Mouse (Mus musculus) ovary, postnatal 36 days (tissue): ENCODE measurements at regions not wholly inside any gene's neighbourhood (a gene's known extent, or its start where the extent isn't known, plus 50 kb on each side); places are given as distances from the start of the nearest gene placed in this dataset.

ENCODE experiments used
- DNase-seq: peaks from one replicate; pipeline ENCODE4 v3.0.0; 2022; ENCODE audit warnings: low spot score, mixed read lengths

DNA sequence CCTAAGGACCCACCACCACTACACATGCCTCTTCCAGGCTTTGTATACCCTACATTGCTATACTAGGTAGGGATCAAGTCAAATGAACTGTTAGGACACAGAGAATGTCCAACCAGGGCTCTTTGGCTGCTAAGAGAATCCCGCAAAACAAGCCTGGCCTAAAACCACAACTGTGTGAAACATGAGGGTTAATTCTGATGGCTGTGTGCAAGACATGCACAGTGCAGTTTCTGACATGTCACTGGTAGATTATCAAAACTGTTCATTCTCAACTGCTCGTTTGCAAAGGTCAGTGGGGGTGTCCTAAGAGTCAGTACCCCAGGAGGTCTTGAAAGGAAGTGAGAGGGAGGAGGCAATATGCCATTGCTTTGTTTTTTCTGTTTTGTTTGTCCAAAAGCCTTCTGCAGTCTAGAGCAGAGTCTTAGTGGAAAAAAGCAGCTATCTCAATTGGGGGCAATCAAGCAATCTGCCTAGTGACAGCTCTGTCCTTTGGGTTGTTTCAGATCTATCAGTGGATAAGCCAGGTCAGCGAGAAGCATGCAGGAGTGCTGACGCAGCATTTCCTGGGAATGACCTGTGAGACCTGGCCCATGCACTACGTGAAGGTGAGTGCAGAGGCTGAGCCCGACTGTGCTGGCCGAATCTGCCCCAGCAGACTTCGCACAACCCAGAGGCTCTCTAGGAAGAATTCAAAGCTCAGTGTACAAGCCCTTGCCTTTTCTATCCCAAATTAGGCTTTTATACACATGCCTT lies 151.3 kb upstream of the 4933402D24Rik start:
- no peak for DNase-seq

DNA sequence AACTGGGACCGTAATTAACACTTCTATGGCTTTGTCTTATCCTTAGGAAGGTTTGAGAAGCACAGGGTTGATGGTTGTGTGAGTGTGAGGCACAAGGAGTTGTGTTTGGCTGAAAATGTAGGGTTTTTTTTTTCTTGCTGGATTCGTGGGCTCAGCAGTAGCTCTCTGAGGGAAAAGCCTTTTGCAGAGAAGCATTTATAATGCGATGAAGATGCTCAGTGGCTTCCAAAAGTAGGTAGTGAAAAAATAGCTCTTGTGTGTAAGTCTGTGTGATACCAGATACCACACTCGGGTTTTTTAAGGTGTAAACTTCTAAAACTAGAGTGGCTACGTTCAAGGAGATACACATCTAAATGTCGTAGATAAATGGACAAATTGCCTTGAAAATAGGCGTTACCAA lies 149.1 kb upstream of the 4933402D24Rik start:
- no peak for DNase-seq

DNA sequence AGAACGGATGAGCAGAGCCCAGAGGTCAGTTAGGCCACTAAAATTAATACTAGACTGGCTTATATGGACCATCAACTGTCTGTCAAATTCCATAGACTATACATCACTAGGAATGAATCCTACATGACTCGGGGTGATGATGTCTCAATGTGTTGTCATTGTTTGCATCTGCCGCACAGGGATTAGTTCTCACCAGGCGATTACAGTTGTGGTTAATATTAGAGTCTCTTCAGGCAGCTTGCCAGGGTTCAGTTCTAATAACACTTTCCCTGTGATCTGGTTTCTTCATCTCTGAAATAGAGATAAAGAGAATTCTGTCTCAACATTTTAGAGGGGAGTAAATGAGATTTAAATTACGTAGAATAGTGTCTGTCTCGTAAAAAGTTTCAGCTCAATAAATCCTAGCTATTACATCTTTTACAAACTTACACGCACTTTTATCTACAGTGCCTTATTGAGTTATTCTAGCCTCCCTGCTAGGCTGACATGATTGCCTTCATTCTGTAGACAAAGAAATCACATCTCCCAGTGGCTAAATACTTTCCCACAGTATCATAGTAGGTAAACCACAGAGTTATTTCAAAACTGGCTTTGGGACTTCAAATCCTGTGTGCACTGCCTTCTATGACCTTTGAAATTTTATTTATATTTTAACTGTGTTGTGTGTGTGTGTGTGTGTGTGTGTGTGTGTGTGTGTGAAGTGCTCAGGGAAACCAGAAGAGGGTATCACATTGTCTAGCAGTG lies 148.0 kb upstream of the 4933402D24Rik start:
- no peak for DNase-seq

DNA sequence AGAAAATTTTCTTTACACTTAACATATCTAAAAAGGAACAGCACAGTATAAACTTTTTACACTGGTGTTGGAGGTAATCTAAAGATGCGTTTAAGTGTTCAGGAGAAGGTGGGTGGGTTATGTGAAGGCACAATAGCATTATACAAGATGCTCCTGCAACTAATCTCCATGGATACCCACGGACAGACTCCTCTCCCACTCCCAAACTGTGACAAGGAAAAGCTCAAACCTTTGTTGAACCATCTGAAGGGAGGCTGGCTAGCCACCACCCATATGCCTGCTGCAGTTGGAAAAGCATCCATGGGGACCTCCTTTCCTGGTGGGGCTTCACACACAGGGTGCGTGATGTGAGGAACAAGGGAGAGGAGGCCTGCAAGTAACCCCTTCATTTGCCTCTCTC lies 141.7 kb upstream of the 4933402D24Rik start:
- DNase-seq, result no peak

DNA sequence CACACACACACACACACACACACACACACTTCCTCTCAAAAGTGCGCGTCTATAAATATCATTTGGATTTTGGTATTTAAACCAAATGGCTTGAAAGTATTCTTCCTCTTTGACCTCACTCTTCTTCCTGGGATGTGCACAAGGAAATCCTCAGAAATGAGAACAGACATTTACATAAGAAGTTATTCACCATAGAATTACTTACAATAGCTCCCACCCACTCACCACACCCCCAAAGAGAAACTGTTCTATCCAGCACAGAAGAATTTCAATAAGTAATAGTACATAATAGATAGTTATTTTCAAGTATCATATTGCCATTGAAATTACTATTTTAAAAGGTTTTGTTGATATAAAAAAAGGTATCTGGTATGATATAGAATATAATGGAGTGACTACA lies 140.1 kb upstream of the 4933402D24Rik start:
- no peak for DNase-seq

DNA sequence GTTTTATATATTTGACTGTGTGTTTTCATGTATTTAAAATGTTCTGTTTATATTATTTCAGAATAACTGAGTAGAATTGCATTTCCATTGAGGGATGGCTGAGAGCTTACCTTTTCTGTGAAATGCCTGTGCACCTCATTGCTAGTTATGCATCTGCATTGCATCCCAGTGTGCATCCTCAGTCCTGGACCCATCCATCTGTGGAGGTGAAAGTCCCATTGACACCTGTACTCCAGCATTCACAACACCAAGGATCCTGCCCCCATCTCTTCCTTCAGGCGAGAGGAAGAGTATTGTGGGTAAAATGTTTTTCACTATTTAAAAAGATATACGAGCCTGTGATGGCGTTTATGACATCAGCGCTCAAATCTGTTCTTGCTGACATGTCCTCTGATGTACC lies 134.6 kb upstream of the 4933402D24Rik start:
- no peak for DNase-seq

DNA sequence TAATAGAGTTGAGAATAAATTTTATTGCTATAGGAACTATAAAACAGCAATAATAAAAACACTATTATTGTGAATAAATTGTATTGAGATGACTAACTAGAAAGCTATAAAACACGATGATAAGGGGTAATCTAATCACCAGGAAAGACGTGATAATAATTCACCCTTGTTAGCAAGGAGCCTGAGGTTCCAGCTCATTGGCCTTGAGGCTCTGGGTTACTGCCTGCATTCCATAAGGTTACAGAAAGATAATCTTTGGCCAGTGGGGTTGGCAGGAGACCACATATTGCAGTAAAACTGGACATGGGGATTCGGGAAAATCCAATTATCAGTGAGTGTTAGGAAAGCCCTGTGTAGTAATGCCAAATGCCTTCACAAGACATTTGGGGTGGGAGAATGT lies 134.1 kb upstream of the 4933402D24Rik start:
- peak; percentile 7 for DNase-seq

DNA sequence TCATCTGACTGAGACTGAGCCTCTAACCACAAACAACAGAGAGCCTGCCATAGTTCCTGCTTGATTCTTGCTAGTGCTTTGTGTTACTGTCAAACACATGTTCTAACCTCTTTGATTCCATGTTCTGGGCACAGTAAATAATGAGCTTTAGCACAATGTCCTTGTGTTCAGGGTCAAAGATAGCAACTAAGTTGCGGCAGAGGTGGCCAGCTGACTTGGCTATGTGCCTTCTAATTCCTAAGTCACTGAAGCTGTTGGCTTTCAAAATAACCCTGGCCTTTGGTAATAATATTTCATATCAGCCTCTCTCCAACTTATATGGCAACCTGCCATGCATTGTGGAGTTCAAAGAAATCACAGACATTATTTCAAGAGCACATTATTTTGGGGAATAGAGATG lies 133.3 kb upstream of the 4933402D24Rik start:
- peak; percentile 20 for DNase-seq

DNA sequence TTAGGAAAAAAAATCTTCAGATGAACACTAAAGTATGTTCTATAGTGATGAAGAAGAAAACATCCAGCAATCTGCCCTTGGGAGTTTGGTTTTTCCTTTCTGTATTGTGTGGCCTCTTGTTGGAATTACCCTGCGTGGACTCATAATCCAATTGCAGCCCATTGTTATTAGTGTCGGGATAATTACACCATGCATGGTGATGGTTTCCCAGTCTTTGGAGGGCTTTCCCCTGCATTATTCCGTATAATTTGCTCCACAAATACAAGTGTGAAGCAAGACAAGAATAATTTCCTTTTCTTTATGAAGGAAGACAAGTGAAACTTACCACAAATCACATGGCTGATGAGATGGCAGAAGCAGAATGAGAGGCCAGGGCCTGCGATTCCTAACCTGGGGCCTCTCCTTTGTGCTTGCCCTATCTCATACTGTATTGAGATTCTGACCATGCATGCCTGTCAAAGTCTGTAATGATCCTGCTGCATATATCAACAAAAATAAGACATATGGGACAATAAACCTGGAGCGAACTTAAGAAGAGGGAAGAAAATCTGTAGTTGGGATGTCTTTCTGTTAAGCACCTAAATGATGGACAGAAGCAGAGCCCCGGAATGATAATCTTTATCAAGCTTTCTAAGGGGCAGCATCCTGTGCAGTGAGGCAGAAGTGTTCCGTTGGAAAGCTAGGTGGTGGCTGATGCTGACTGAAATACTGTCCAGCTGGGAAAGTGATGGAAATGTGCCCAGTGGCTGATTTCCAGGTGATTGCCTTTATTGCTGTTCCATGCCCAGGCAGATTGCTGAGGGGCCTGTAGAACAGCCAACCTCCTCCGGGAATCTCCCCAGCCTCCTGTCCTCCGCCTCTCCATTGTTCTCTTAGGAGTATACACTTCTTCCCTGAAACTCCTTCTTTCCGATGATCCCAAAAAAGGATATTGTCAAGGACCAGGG lies 130.8 kb upstream of the 4933402D24Rik start:
- DNase-seq, result peak; percentile 12

DNA sequence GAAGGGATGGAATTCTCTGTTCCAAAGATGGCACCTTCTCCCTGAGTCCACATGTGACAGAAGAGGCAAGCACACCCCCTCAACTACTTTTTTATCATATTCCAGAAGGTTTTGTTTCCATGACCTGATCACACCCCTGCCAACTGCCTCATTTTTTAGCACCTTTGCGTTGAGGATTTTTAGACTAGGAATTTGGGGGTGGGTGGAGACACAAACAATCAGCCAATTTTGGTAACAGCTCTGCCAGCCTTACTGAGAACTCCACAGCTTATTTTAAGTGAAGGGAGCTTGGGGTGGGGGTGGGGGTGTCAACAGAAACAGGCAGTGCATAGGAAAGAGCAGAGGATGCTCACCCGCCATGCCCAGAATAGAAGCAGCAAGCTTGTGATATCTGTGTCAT lies 129.7 kb upstream of the 4933402D24Rik start:
- DNase-seq, result no peak

DNA sequence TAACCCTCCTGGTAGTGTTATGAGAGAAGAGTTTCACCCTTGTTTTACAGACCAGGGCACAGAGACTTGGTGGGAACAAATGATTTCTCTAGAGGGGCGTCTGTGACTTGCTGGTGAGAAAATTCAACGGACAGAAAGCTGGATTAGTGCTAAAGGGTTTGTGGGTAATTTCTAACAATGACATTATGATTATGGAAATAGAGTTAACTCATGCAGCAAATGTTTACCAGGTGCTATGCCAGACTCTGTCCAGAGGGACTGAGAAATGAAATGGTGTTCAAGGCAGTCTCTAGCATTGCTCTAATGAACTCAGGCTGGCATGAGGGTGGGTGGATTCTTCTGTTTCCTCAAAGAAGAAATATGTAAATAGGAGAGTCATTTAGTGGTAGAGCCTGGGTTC lies 128.5 kb upstream of the 4933402D24Rik start:
- no peak for DNase-seq

DNA sequence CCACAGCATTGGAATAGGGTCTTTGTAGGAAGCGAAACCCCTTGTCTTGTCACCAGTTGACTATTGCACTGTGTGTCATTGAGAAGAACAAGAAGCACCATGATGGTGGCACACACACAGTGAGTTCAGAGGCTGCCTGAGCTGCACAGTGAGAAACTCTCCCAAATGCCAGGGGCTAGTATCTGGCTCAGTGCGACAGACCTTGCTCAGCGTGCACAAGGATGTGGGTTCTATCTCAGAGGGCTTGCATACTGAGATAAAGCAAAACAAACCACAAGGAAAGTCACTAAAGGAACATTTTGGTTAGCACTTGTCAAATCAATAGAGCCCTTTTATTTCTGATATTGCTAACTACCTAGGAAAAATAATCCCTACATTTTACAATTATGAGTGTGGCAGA lies 110.5 kb upstream of the 4933402D24Rik start:
- DNase-seq, result no peak

DNA sequence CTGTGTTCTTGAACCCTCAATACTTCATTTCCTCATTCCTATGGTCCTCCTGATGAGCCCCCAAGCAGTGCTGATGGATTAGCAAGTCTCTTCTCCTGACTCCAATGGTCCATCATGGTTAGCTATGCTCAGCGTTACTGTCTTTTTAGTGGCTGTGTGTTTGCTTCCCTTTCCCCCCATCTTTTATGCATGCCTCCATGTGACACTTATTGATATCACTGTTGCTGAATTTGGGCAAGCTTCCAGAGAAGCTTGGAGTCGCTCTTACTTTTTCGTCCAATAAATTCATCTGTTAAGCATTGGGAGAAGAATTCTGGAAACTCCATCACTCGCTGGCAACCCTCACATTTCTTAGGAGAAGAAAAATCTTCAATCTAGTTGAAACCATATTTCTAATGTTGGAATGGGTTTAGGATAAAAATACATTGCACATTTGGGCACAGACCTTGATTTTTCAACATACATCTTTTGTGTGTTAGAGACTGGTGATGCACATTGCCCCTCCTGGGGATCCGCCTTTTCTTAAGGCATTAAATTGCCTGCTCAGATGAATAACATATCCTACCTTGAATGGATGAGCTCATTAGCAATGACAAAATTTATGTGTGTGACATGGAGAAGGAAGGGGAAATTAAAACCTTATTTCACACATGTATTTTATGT lies 107.7 kb upstream of the 4933402D24Rik start:
- no peak for DNase-seq

DNA sequence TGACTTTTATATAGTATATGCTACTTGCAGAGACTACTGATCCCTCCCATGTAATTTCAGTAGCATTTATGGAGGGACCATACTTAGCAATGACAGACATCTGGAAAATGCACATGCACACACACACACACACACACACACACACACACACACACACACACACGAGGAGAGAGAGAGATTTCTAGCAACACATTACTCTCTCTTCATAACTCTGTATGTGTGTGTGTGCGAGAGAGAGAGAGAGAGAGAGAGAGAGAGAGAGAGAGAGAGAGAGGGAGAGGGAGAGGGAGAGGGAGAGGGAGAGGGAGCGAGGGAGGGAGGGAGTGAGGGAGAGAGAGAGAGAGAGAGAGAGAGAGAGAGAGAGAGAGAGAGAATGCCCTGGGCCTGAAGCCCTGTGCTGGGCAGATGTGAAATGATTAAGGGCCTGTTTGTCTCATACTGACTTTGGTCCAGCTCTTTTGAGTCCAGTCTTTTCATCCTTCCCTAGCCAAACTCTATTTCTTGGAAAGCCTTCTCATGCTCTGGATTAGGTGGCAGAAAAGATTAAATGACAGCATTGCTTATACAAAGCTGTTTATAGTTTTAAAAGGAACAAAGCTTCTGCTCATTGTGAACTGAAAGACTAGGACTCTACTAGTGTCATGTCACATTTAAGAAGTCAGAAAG lies 106.4 kb upstream of the 4933402D24Rik start:
- DNase-seq, result no peak

DNA sequence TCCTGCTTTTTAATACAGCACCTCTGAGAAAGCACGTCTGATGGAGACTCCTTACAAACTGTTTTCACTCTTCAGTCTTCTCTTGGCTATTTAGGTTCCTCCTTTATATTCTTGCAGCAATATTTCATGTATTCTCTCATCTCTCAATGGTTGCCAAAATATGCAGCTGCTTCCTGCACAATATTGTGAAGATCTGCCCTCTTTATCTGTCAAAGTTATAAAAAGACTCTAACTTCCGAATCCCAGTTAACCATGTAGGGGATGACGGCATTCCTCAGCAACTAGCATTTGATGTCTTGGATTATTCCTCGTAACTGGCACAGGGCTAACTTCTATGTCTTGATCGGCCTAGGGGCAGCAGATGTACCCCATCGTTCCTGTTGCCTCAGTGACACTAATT lies 102.8 kb upstream of the 4933402D24Rik start:
- DNase-seq, result no peak

DNA sequence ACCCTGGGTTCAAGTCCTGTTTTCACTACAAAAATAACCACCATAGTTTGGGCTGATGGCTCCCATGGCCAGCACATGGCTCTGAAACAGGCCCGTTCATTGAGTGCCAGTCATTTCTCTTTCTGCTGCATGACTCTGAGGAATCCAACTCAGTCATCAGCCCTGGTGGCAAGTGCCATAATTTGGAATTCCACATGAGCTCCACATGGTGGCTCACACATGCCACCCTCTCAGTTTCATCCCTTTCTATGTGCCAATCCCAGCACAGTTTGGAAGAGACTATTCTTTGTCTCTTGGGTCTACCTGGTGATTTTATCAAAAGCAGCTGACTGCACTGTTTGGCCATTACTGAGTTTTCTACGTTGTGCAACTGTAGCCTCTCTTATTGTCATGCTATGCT lies 100.3 kb upstream of the 4933402D24Rik start:
- DNase-seq, result no peak

DNA sequence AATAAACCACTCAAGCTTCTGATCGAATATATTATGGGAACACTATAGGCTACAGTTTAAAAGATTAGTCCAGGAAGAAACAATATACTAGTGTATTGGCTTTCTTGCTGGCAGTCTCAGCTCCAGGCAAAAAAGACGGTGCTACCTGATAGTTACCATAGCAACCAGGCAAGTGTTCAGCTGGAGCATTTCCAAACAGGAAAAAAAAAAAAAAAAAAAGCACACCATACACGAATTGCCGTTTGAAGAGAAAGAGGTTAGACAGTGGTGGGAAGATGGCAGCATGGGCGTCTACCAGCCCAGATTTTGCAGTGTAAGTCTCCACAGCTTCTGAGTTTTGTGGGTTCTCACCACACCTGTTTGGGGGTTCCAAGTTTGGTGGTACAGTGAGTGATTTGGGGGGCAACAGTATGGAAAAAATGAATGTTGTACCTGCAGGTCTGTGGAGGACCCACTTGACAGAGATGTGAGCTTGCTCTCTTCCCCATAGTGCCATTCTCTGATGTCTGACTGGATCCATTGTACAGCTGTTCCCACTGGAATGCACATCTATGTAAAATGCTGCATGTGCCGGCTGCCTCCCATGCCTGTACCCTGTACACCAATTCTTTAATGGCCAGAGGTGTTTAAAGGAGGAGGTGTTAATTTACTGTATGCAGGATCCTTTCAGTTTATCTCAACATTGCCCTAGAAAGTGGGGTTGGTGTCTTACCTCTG lies 89.0 kb upstream of the 4933402D24Rik start:
- DNase-seq, result no peak

DNA sequence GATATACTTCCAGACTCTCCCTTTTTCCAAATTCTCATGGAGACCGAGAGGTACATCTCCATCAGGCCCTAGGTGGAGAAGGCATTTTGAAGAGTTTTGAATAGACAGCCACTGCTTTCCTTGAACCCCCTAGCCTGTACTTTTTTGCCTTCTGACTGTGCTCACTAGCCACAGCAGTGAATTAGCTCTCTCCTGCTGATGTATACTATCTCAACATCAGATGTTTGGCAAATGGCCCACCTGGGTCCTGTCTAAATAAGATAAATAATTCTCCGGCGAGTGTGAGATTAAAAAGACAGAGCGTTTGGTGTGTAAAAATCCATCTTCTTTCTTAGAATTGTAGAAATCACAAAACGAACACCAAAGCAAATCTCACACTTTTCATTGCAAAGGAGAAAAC lies 88.4 kb upstream of the 4933402D24Rik start:
- DNase-seq, result no peak

DNA sequence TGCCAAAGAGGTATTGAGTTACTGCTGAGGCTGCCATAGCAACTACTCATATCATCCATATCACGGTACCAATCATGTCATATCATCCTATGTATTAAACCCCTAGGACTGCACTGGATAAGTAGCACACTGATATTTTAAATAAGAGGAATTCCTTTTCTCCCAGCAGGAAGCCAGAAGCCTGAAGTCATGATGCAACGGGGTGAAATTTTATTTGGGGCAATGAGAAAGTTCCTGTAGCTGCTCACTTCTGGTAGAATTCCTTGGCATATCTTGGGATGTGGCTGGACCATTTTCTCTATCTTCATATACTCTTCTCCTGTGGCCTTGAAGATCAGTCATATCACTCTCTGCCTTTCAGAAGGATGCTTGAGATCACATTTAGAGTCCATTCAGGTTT lies 87.3 kb upstream of the 4933402D24Rik start:
- no peak for DNase-seq

DNA sequence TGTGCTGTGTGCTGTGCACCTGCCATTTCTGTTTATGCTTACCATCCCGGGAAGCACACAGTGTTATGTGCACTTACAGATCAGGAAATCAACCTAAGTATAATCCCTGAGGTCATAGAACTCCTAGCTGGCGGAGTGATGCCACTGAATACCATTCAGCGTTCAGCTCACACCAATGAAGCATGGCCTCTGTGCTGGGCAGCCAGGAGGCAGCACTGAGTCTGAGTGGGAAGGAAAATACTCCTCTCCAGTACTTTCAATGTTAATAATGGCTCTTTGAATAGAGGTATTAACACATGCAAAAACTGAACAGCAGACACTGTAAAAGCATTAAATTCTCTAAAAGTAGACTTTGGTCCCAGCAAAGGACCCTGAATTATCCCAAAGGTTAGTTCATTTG lies 85.7 kb upstream of the 4933402D24Rik start:
- no peak for DNase-seq
